ENCODE assay signal across 22 mouse cellular contexts in the genomic region with DNA sequence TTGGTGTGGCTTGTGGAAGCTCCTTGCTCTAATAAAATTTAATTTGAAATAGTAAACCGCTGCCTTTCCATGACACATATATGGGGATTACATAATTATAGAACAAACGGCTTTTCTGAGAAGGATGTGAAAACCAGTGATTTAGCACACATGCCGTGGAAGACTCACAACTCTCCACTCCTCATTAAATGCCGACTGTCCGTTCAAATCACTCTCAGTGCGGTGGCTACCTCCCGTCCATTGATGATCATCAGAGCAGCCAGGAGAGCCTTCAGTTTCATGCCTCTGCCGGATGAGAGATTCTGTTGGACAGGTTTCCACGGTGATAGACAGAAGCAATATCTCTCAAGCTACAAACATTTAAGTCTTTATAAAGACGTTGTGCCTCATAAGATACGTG.
A peak's percentile ranks its signal among the peaks of the same experiment; 100 is the strongest.
DNase-seq lines count a peak whose midpoint lies in the region; ATAC-seq lines count a peak whose summit lies in the region.
"Had no signal": no experiment of that assay in that cellular context is flagged by ENCODE, and none has a peak within 500 bp of the region (broad histone marks: within the 10 kb centered on the region; RNA-seq: fewer than 3 reads in every experiment).

No protein-coding gene starts in this region.

- H3K4me3 ChIP-seq in heart, embryonic 10.5 days = no peak overlapping the region
- H3K4me3 ChIP-seq in forebrain, embryonic 13.5 days = no peak overlapping the region
- H3K4me3 ChIP-seq: embryonic facial prominence, embryonic 13.5 days; embryonic facial prominence, embryonic 15.5 days; erythroblast, embryonic 14.5 days; forebrain, embryonic 10.5 days; forebrain, embryonic 12.5 days; forebrain, embryonic 15.5 days had no signal

- intact Hi-C loops in heart, postnatal 10 days (cut with DNase I) = no loop called here

- H3K4me2 ChIP-seq in forebrain, embryonic 13.5 days = no peak overlapping the region
- H3K4me2 ChIP-seq: embryonic facial prominence, embryonic 13.5 days; embryonic facial prominence, embryonic 15.5 days; forebrain, embryonic 12.5 days; forebrain, embryonic 15.5 days had no signal

- no peaks in the 10 kb centered on the region for H3K9me3 ChIP-seq in heart, embryonic 10.5 days
- no peaks in the 10 kb centered on the region for H3K9me3 ChIP-seq in forebrain, embryonic 13.5 days (replicated peaks)
- H3K9me3 ChIP-seq: embryonic facial prominence, embryonic 13.5 days; embryonic facial prominence, embryonic 15.5 days; forebrain, embryonic 10.5 days; forebrain, embryonic 12.5 days; forebrain, embryonic 15.5 days had no signal

- peak; percentile 38 for DNase-seq in heart, embryonic 10.5 days (ENCODE audit: low spot score)
- no peak for DNase-seq in heart, postnatal 10 days
- DNase-seq in retina, embryonic 14.5 days (ENCODE audit: low spot score) = peak; percentile 29
- DNase-seq in retina, postnatal 1 day = peak; percentile 52
- DNase-seq: adrenal gland, adult 2 months; adrenal gland, postnatal 10 days; adrenal gland, postnatal 25 days; cerebellum, adult 11 months; cerebellum, adult 18-20 months; cerebellum, adult 8-10 months; cerebellum, adult 9-11 months; cerebellum, postnatal 14 days; cerebellum, postnatal 36 days; embryo, embryonic 11 days; forebrain, postnatal 0 days had no signal

- no peaks in the 10 kb centered on the region for H3K27me3 ChIP-seq in heart, embryonic 10.5 days (ENCODE audit: insufficient read depth, poor library complexity, severe bottlenecking)
- no peaks in the 10 kb centered on the region for H3K27me3 ChIP-seq in forebrain, embryonic 13.5 days
- H3K27me3 ChIP-seq: embryonic facial prominence, embryonic 13.5 days; embryonic facial prominence, embryonic 15.5 days; forebrain, embryonic 12.5 days; forebrain, embryonic 15.5 days had no signal

- H3K36me3 ChIP-seq in heart, embryonic 10.5 days = no peaks in the 10 kb centered on the region
- no peaks in the 10 kb centered on the region for H3K36me3 ChIP-seq in forebrain, embryonic 13.5 days (ENCODE audit: poor library complexity, severe bottlenecking)
- H3K36me3 ChIP-seq: embryonic facial prominence, embryonic 13.5 days; embryonic facial prominence, embryonic 15.5 days; forebrain, embryonic 10.5 days; forebrain, embryonic 12.5 days; forebrain, embryonic 15.5 days had no signal

- no peaks in the 10 kb centered on the region for H3K4me1 ChIP-seq in heart, embryonic 10.5 days
- H3K4me1 ChIP-seq in forebrain, embryonic 13.5 days = no peaks in the 10 kb centered on the region
- H3K4me1 ChIP-seq: embryonic facial prominence, embryonic 15.5 days; forebrain, embryonic 10.5 days; forebrain, embryonic 12.5 days; forebrain, embryonic 15.5 days had no signal

- 87% methylated on average over 11 of the region's 11 CpGs for WGBS in heart, embryonic 10.5 days
- 87% methylated on average over 11 of the region's 11 CpGs for WGBS in forebrain, embryonic 13.5 days

- no peak for ATAC-seq in forebrain, embryonic 13.5 days
- ATAC-seq: forebrain, embryonic 15.5 days; forebrain, postnatal 0 days had no signal

- H3K27ac ChIP-seq in heart, embryonic 10.5 days = no peak overlapping the region
- no peak overlapping the region for H3K27ac ChIP-seq in forebrain, embryonic 13.5 days
- H3K27ac ChIP-seq: embryonic facial prominence, embryonic 13.5 days; embryonic facial prominence, embryonic 15.5 days; forebrain, embryonic 10.5 days; forebrain, embryonic 12.5 days; forebrain, embryonic 15.5 days had no signal

- no peak overlapping the region for H3K9ac ChIP-seq in forebrain, embryonic 13.5 days
- H3K9ac ChIP-seq: embryonic facial prominence, embryonic 13.5 days; embryonic facial prominence, embryonic 15.5 days; forebrain, embryonic 12.5 days; forebrain, embryonic 15.5 days; forebrain, postnatal 0 days had no signal

Comparison
In these comparisons a context has a peak if more than half of its experiments do, and no peak if none do; other contexts are left out.
1. DNase-seq: peak in heart, embryonic 10.5 days (single experiment), retina, embryonic 14.5 days (single experiment) and retina, postnatal 1 day (single experiment); none in heart, postnatal 10 days (0 of 2).